Mouse (Mus musculus): Measurements from ENCODE around the gene Myh9. TPM values are rescaled to one million over a fixed set of nuclear protein-coding genes. Genes with fewer than 3 reads are reported as not detected.

Myh9 gene
- total RNA-seq, 2 experiments from 2014 or later = 105 to 158 TPM

- no peak for ATAC-seq (replicated peaks; ENCODE audit: low FRiP score, poor library complexity, severe bottlenecking)
Observed at GRCm38 (mm10) chr15:77815867-77816600, 25.9 kb downstream of the Myh9 start.

- ATAC-seq (replicated peaks; ENCODE audit: low FRiP score, poor library complexity, severe bottlenecking) = no peak
Observed at GRCm38 (mm10) chr15:77813639-77814375, 28.2 kb downstream of the Myh9 start.

- no peak for ATAC-seq (replicated peaks; ENCODE audit: low FRiP score, poor library complexity, severe bottlenecking)
Observed at GRCm38 (mm10) chr15:77812578-77812977, 29.4 kb downstream of the Myh9 start.

GRCm38 (mm10) chr15:77811099-77811760 lies 30.7 kb downstream of the Myh9 start:
- no peak for ATAC-seq (replicated peaks; ENCODE audit: low FRiP score, poor library complexity, severe bottlenecking)

GRCm38 (mm10) chr15:77810416-77811098 lies 31.4 kb downstream of the Myh9 start:
- no peak for ATAC-seq (replicated peaks; ENCODE audit: low FRiP score, poor library complexity, severe bottlenecking)

- ATAC-seq (replicated peaks; ENCODE audit: low FRiP score, poor library complexity, severe bottlenecking) = no peak
Observed at GRCm38 (mm10) chr15:77809434-77809833, 32.5 kb downstream of the Myh9 start.

GRCm38 (mm10) chr15:77807264-77807585 lies 34.8 kb downstream of the Myh9 start:
- no peak for ATAC-seq (replicated peaks; ENCODE audit: low FRiP score, poor library complexity, severe bottlenecking)

- no peak for ATAC-seq (replicated peaks; ENCODE audit: low FRiP score, poor library complexity, severe bottlenecking)
Observed at GRCm38 (mm10) chr15:77806565-77807263, 35.3 kb downstream of the Myh9 start.

- ATAC-seq (replicated peaks; ENCODE audit: low FRiP score, poor library complexity, severe bottlenecking) = no peak
Observed at GRCm38 (mm10) chr15:77805657-77806056, 36.3 kb downstream of the Myh9 start.

GRCm38 (mm10) chr15:77804949-77805348 lies 37.0 kb downstream of the Myh9 start:
- ATAC-seq (replicated peaks; ENCODE audit: low FRiP score, poor library complexity, severe bottlenecking) = no peak

- ATAC-seq (replicated peaks; ENCODE audit: low FRiP score, poor library complexity, severe bottlenecking) = no peak
Observed at GRCm38 (mm10) chr15:77804460-77804859, 37.5 kb downstream of the Myh9 start.

- ATAC-seq (replicated peaks; ENCODE audit: low FRiP score, poor library complexity, severe bottlenecking) = no peak
Observed at GRCm38 (mm10) chr15:77803747-77804146, 38.2 kb downstream of the Myh9 start.

- no peak for ATAC-seq (replicated peaks; ENCODE audit: low FRiP score, poor library complexity, severe bottlenecking)
Observed at GRCm38 (mm10) chr15:77802992-77803391, 39.0 kb downstream of the Myh9 start.

- no peak for ATAC-seq (replicated peaks; ENCODE audit: low FRiP score, poor library complexity, severe bottlenecking)
Observed at GRCm38 (mm10) chr15:77801188-77801587, 40.8 kb downstream of the Myh9 start.

- ATAC-seq (replicated peaks; ENCODE audit: low FRiP score, poor library complexity, severe bottlenecking) = no peak
Observed at GRCm38 (mm10) chr15:77800511-77800910, 41.5 kb downstream of the Myh9 start.

- no peak for ATAC-seq (replicated peaks; ENCODE audit: low FRiP score, poor library complexity, severe bottlenecking)
Observed at GRCm38 (mm10) chr15:77799491-77800474, 42.2 kb downstream of the Myh9 start.

GRCm38 (mm10) chr15:77798664-77799490 lies 43.1 kb downstream of the Myh9 start:
- ATAC-seq (replicated peaks; ENCODE audit: low FRiP score, poor library complexity, severe bottlenecking) = no peak

Data from erythroblast, adult 5-6 weeks (primary cell).